Mouse (Mus musculus): Measurements from ENCODE around the gene Fto. TPM values are rescaled to one million over a fixed set of nuclear protein-coding genes. Genes with fewer than 3 reads are reported as not detected.
A peak's percentile ranks its signal among the peaks of the same experiment; 100 is the strongest.

Fto gene
- polyA plus RNA-seq, 1 experiment from 2014 or later, result 72.1 TPM

DNA sequence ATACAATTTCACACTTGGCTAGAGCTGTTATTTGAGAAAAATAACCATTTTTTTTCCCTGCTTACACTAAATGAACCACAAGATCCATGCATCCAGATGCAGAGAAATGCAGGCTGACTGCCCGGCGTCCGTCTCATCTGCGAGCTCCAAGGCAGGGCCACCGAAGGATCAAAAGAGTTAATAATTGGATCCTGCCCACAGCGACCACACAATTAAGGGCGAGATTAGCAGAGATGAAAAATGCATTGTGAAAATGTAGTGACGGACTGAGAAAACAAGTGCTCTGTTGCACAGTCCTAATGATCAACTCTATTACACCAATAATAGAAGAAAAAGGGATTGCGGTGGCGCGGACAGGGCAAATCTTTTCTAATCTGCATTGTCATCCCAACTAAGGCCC lies 334.6 kb downstream of the Fto start:
- 90% methylated on average over 11 of the region's 11 CpGs for WGBS
- Histone ChIP-seq H3K27ac (ENCODE audit: low read length) (no peak overlapping the region), H3K9ac (ENCODE audit: low read length) (no peak overlapping the region), H3K4me1 (ENCODE audit: control insufficient read depth, insufficient read depth, low read length) (peaks cover 7% of the 10 kb centered on the region), H3K4me2 (ENCODE audit: low read depth, low read length) (no peak overlapping the region), H3K9me3 (replicated peaks; ENCODE audit: control insufficient read depth, low read length) (no peaks in the 10 kb centered on the region), H3K36me3 (ENCODE audit: control insufficient read depth, insufficient read depth) (no peaks in the 10 kb centered on the region), H3K4me3 (ENCODE audit: low read length) (no peak overlapping the region), H3K27me3 (ENCODE audit: control insufficient read depth, insufficient read depth, low read length) (no peaks in the 10 kb centered on the region)
- ATAC-seq (replicated peaks; ENCODE audit: extremely low read depth, insufficient read depth, low FRiP score), result no peak

DNA sequence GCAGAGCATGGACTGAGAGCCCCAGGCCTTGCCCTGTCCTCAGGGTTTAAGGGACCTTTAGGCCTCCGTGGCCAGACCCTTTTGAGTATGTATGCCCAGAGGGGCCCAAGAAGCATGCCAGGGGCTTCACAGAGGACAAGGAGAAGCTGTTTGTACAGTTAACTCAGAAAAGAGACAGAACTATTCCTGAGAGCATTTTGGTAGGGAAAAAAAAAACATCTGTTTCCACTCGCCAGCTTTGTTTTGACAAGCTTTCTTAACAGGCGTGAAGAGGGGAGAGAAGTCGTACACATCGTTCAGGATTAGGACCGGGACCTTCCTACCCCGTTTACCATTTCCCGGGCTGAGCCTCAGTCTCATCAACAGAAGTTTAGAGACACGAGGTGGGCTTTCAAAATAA lies 335.5 kb downstream of the Fto start:
- H3K9ac ChIP-seq (ENCODE audit: low read length), result no peak overlapping the region
- no peaks in the 10 kb centered on the region for H3K9me3 ChIP-seq (replicated peaks; ENCODE audit: control insufficient read depth, low read length)
- H3K4me3 ChIP-seq (ENCODE audit: low read length), result no peak overlapping the region
- H3K27ac ChIP-seq (ENCODE audit: low read length), result no peak overlapping the region
- no peak for ATAC-seq (replicated peaks; ENCODE audit: extremely low read depth, insufficient read depth, low FRiP score)
- H3K27me3 ChIP-seq (ENCODE audit: control insufficient read depth, insufficient read depth, low read length), result no peaks in the 10 kb centered on the region
- peaks cover 7% of the 10 kb centered on the region for H3K4me1 ChIP-seq (ENCODE audit: control insufficient read depth, insufficient read depth, low read length)
- no peak overlapping the region for H3K4me2 ChIP-seq (ENCODE audit: low read depth, low read length)
- no peaks in the 10 kb centered on the region for H3K36me3 ChIP-seq (ENCODE audit: control insufficient read depth, insufficient read depth)
- 53% methylated on average over 9 of the region's 9 CpGs for WGBS

- Histone ChIP-seq H3K27me3 (ENCODE audit: control insufficient read depth, insufficient read depth, low read length) (no peaks in the 10 kb centered on the region), H3K4me3 (ENCODE audit: low read length) (no peak overlapping the region), H3K9me3 (replicated peaks; ENCODE audit: control insufficient read depth, low read length) (no peaks in the 10 kb centered on the region), H3K36me3 (ENCODE audit: control insufficient read depth, insufficient read depth) (no peaks in the 10 kb centered on the region), H3K4me1 (ENCODE audit: control insufficient read depth, insufficient read depth, low read length) (peaks cover 6% of the 10 kb centered on the region), H3K27ac (ENCODE audit: low read length) (no peak overlapping the region), H3K9ac (ENCODE audit: low read length) (no peak overlapping the region), H3K4me2 (ENCODE audit: low read depth, low read length) (no peak overlapping the region)
- no peak for ATAC-seq (replicated peaks; ENCODE audit: extremely low read depth, insufficient read depth, low FRiP score)
- WGBS, result 58% methylated on average over 3 of the region's 3 CpGs
These were observed 340.2 kb downstream of the Fto start for GRCm38 (mm10) chr8:91653561-91653960.

DNA sequence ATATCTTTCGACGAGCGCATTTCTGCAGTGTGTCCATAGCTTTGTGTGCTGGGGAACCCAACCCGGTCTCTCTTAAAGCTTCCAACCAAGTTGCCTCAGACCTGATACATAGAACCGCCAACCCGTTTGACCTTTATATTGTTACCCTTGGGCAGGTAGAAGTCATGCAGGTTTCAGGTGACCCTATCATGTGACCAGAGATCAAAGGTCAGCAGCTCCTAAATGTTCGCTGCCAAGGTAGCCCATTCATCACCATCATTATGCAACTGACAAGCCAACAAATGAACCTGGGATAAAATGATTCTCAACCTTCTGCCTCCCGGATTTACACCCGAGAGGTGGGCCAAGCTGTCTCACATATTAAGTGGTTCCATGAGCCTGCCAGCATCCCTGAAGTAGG lies 344.1 kb downstream of the Fto start:
- Histone ChIP-seq H3K4me3 (ENCODE audit: low read length) (no peak overlapping the region), H3K36me3 (ENCODE audit: control insufficient read depth, insufficient read depth) (no peaks in the 10 kb centered on the region), H3K27ac (ENCODE audit: low read length) (no peak overlapping the region), H3K27me3 (ENCODE audit: control insufficient read depth, insufficient read depth, low read length) (no peaks in the 10 kb centered on the region), H3K9me3 (replicated peaks; ENCODE audit: control insufficient read depth, low read length) (no peaks in the 10 kb centered on the region), H3K9ac (ENCODE audit: low read length) (no peak overlapping the region), H3K4me1 (ENCODE audit: control insufficient read depth, insufficient read depth, low read length) (peaks cover 12% of the 10 kb centered on the region), H3K4me2 (ENCODE audit: low read depth, low read length) (no peak overlapping the region)
- no peak for ATAC-seq (replicated peaks; ENCODE audit: extremely low read depth, insufficient read depth, low FRiP score)
- WGBS, result 92% methylated on average over 9 of the region's 9 CpGs

DNA sequence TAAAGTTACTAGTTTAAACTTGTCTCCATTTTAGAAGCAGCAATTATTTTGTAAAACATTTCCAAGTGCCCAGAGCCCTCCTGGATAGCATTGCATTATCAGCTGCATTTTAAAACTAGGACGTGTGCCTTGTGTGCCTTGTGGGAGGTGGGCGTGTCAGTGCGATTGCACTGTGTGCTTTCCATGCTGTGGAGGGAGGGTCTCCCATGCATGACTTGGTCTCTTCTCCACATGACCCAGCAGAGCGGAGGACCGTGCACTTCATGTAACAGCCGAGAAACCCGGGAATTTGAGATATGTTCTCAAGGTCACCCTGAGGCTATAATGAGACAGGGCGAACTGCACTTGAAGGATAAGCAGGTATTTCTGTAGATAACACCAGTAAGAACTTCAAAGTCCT lies 347.6 kb downstream of the Fto start:
- ATAC-seq (replicated peaks; ENCODE audit: extremely low read depth, insufficient read depth, low FRiP score), result 0 out of 2 replicates have a peak, but pooled peaks have one; percentile 41

GRCm38 (mm10) chr8:91669461-91670071 lies 356.2 kb downstream of the Fto start:
- Histone ChIP-seq H3K4me2 (ENCODE audit: low read depth, low read length) (no peak overlapping the region), H3K9ac (ENCODE audit: low read length) (no peak overlapping the region), H3K9me3 (replicated peaks; ENCODE audit: control insufficient read depth, low read length) (no peaks in the 10 kb centered on the region), H3K27me3 (ENCODE audit: control insufficient read depth, insufficient read depth, low read length) (no peaks in the 10 kb centered on the region), H3K4me3 (ENCODE audit: low read length) (no peak overlapping the region), H3K36me3 (ENCODE audit: control insufficient read depth, insufficient read depth) (peaks cover 12% of the 10 kb centered on the region), H3K4me1 (ENCODE audit: control insufficient read depth, insufficient read depth, low read length) (no peaks in the 10 kb centered on the region), H3K27ac (ENCODE audit: low read length) (no peak overlapping the region)
- ATAC-seq (replicated peaks; ENCODE audit: extremely low read depth, insufficient read depth, low FRiP score), result no peak
- WGBS, result 93% methylated on average over 16 of the region's 16 CpGs

More for the DNA sequence above, 347.6 kb downstream of the Fto start:
- Histone ChIP-seq H3K4me1 (ENCODE audit: control insufficient read depth, insufficient read depth, low read length) (peaks cover 12% of the 10 kb centered on the region), H3K9me3 (replicated peaks; ENCODE audit: control insufficient read depth, low read length) (no peaks in the 10 kb centered on the region), H3K27me3 (ENCODE audit: control insufficient read depth, insufficient read depth, low read length) (no peaks in the 10 kb centered on the region), H3K27ac (ENCODE audit: low read length) (no peak overlapping the region; the same call in 1 of the 2 replicates), H3K9ac (ENCODE audit: low read length) (no peak overlapping the region), H3K36me3 (ENCODE audit: control insufficient read depth, insufficient read depth) (no peaks in the 10 kb centered on the region), H3K4me3 (ENCODE audit: low read length) (no peak overlapping the region), H3K4me2 (ENCODE audit: low read depth, low read length) (peak overlapping the region; percentile 4; the same call in 1 of the 2 replicates)
- 44% methylated on average over 8 of the region's 8 CpGs for WGBS

GRCm38 (mm10) chr8:91676928-91677327 lies 363.6 kb downstream of the Fto start:
- H3K4me1 ChIP-seq (ENCODE audit: control insufficient read depth, insufficient read depth, low read length), result no peaks in the 10 kb centered on the region
- no peaks in the 10 kb centered on the region for H3K36me3 ChIP-seq (ENCODE audit: control insufficient read depth, insufficient read depth)
- H3K4me3 ChIP-seq (ENCODE audit: low read length), result no peak overlapping the region
- H3K9me3 ChIP-seq (replicated peaks; ENCODE audit: control insufficient read depth, low read length), result no peaks in the 10 kb centered on the region
- WGBS, result 84% methylated on average over 3 of the region's 3 CpGs
- H3K4me2 ChIP-seq (ENCODE audit: low read depth, low read length), result no peak overlapping the region
- no peak overlapping the region for H3K9ac ChIP-seq (ENCODE audit: low read length)
- no peaks in the 10 kb centered on the region for H3K27me3 ChIP-seq (ENCODE audit: control insufficient read depth, insufficient read depth, low read length)
- no peak overlapping the region for H3K27ac ChIP-seq (ENCODE audit: low read length)
- ATAC-seq (replicated peaks; ENCODE audit: extremely low read depth, insufficient read depth, low FRiP score), result no peak

DNA sequence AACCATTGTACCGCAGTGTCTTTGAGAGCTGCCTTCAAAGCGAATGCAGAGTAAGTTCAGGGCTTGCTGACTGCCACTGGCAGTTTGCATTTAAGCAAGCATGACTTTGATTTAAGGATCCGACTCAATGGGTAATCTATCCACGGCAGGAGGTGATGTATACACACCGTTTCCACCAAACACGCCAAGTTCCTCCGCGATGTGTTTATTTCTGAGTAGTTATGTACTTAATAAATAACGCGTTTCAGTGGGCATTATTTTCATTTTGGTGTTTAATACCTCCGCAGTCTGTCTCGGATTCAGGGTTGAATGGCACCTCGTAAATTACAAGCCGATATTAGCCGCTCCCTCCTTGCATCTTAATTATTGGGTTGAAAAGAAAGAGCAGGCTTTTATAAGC lies 366.1 kb downstream of the Fto start:
- 80% methylated on average over 15 of the region's 15 CpGs for WGBS
- H3K36me3 ChIP-seq (ENCODE audit: control insufficient read depth, insufficient read depth), result no peaks in the 10 kb centered on the region
- ATAC-seq (replicated peaks; ENCODE audit: extremely low read depth, insufficient read depth, low FRiP score), result no peak
- H3K4me2 ChIP-seq (ENCODE audit: low read depth, low read length), result no peak overlapping the region
- H3K27ac ChIP-seq (ENCODE audit: low read length), result no peak overlapping the region
- H3K9ac ChIP-seq (ENCODE audit: low read length), result no peak overlapping the region
- no peak overlapping the region for H3K4me3 ChIP-seq (ENCODE audit: low read length)
- no peaks in the 10 kb centered on the region for H3K4me1 ChIP-seq (ENCODE audit: control insufficient read depth, insufficient read depth, low read length)
- peaks cover 7% of the 10 kb centered on the region; the same call in 1 of the 2 replicates for H3K27me3 ChIP-seq (ENCODE audit: control insufficient read depth, insufficient read depth, low read length)
- H3K9me3 ChIP-seq (replicated peaks; ENCODE audit: control insufficient read depth, low read length), result no peaks in the 10 kb centered on the region

DNA sequence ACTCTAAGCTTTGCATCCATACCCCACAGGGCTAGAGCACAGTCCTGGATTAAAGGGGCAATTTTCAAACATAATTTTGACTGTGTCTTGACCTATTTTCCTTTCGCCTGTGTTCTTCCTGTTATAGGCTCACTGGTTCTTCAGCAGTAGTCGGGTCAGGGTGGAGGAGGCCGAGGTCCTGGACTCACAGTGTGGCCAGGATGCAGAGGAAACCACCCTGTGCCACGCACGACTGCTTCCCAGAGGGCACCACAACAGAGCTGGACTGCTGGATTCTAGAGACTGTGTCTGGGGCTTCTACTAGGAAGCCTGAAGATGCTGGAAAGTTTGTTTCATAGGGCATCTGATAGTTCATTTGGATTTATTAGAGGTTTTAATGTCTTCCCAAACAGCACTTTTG lies 366.8 kb downstream of the Fto start:
- Histone ChIP-seq H3K4me1 (ENCODE audit: control insufficient read depth, insufficient read depth, low read length) (no peaks in the 10 kb centered on the region), H3K9ac (ENCODE audit: low read length) (no peak overlapping the region), H3K36me3 (ENCODE audit: control insufficient read depth, insufficient read depth) (no peaks in the 10 kb centered on the region), H3K4me2 (ENCODE audit: low read depth, low read length) (no peak overlapping the region), H3K27me3 (ENCODE audit: control insufficient read depth, insufficient read depth, low read length) (peaks cover 7% of the 10 kb centered on the region; the same call in 1 of the 2 replicates), H3K27ac (ENCODE audit: low read length) (no peak overlapping the region), H3K9me3 (replicated peaks; ENCODE audit: control insufficient read depth, low read length) (no peaks in the 10 kb centered on the region), H3K4me3 (ENCODE audit: low read length) (no peak overlapping the region)
- no peak for ATAC-seq (replicated peaks; ENCODE audit: extremely low read depth, insufficient read depth, low FRiP score)
- 84% methylated on average over 5 of the region's 5 CpGs for WGBS

All from heart, embryonic 16.5 days (tissue).